Mouse (Mus musculus) forebrain, embryonic 15.5 days (tissue): ENCODE measurements around the gene Slc8b1. TPM values are rescaled to one million over a fixed set of nuclear protein-coding genes. Genes with fewer than 3 reads are reported as not detected.

Source experiments
- ATAC-seq: fragments of 200-750 bp; cut with Nextera tagmentation; replicated peaks from 2 replicates; pipeline ENCODE4 v1.8.0; 2017; ENCODE audit warnings: mild to moderate bottlenecking, moderate TSS enrichment, moderate library complexity
- H3K27ac ChIP-seq: fragments of 300-500 bp; sonication (generic); replicated peaks from 2 replicates; pipeline ENCODE4 v1.5.1; 2015; ENCODE audit warnings: mild to moderate bottlenecking, inconsistent platforms
- H3K27me3 ChIP-seq: fragments of 300-500 bp; sonication (generic); 2 replicates; pipeline ENCODE4 v1.6.1; 2015; ENCODE audit warnings: inconsistent platforms
- H3K36me3 ChIP-seq: fragments of 300-500 bp; sonication (generic); 2 replicates; pipeline ENCODE4 v1.6.1; 2015; ENCODE audit warnings: mild to moderate bottlenecking, inconsistent platforms
- H3K4me1 ChIP-seq: fragments of 300-500 bp; sonication (generic); 2 replicates; pipeline ENCODE4 v1.6.1; 2015; ENCODE audit warnings: inconsistent platforms
- H3K4me2 ChIP-seq: fragments of 300-500 bp; sonication (generic); replicated peaks from 2 replicates; pipeline ENCODE4 v1.6.1; 2015; ENCODE audit warnings: mild to moderate bottlenecking, inconsistent platforms
- H3K4me3 ChIP-seq: fragments of 300-500 bp; sonication (generic); 2 replicates; pipeline ENCODE4 v1.5.1; 2015; ENCODE audit warnings: mild to moderate bottlenecking, inconsistent platforms
- H3K9ac ChIP-seq: fragments of 300-500 bp; sonication (generic); replicated peaks from 2 replicates; pipeline ENCODE4 v1.6.1; 2015; ENCODE audit warnings: mild to moderate bottlenecking, inconsistent platforms
- H3K9me3 ChIP-seq: fragments of 300-500 bp; sonication (generic); 2 replicates; pipeline ENCODE4 v1.6.1; 2016; ENCODE audit warnings: inconsistent platforms
- WGBS: fragments of 180-500 bp; shearing (Covaris S2); methylation state at CpG from one replicate; pipeline ENCODE4 v1.1.7; 2015; ENCODE audit warnings: mixed read lengths; 5-methylcytosine and 5-hydroxymethylcytosine counted together
- polyA plus RNA-seq: library from polyadenylated mRNA; unstranded; fragments of >200 nt; fragmentation: Nextera tagmentation; extraction: Ambion mirVana; gene quantifications from 2 replicates; pipeline ENCODE4 v1.2.1, GENCODE M21; 2015

The Slc8b1 gene
- polyA plus RNA-seq, 1 experiment from 2014 or later, result 2.4 TPM

DNA sequence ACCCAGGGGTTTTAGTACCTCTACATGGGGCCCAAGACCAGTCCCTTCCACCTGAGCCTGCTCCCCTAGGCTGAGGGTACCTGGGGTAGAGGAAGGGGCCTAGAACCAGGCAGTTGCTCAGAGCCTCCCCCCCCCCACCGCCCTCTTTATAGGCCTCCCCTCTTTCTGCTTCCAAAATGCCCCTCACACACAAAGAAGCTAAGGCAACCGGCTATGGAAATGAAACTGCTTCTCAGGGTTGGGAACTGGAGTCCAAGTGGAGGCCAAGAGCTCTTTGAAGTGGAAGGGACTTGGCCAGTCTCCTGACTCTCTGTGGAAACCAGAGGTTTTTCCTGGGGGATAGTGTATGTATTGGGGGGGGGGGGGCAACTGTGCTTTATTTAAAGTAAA lies 23.7 kb downstream of the Slc8b1 start:
- H3K4me3 ChIP-seq, result no peak overlapping the region
- ATAC-seq, result peak; percentile 35; the same call in 1 of the 2 replicates
- H3K27me3 ChIP-seq, result no peaks in the 10 kb centered on the region
- peaks cover 25% of the 10 kb centered on the region for H3K4me1 ChIP-seq
- no peaks in the 10 kb centered on the region for H3K9me3 ChIP-seq
- H3K4me2 ChIP-seq, result no peak overlapping the region
- peak overlapping the region; percentile 73 for H3K27ac ChIP-seq
- no peak overlapping the region for H3K9ac ChIP-seq
- WGBS, result 27% methylated on average over 2 of the region's 2 CpGs
- peaks cover 8% of the 10 kb centered on the region for H3K36me3 ChIP-seq

DNA sequence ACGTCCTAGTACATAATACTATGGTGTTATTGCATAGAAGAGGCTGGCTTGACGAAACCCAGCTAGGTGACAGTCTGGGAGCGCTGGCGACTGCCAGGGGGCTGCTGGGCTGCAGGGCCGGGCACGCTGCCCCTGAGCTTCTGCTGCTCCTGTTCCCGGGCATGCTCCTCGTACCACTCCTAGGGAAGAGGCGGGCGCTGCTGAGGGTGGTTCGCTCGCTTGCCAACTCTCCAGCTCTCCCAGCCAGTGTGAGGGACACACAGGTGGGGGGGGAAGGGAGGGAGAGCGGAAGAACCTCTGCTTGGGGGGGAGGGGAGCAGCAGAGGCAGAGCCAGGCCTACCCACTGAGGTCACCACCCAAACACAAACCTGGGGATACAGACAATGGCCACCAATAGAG lies 25.1 kb downstream of the Slc8b1 start:
- H3K9ac ChIP-seq, result no peak overlapping the region
- no peaks in the 10 kb centered on the region for H3K9me3 ChIP-seq
- peak overlapping the region; percentile 42 for H3K27ac ChIP-seq
- 48% methylated on average over 13 of the region's 13 CpGs for WGBS
- ATAC-seq, result peak; percentile 41; the same call in 1 of the 2 replicates
- peaks cover 11% of the 10 kb centered on the region for H3K36me3 ChIP-seq
- no peak overlapping the region for H3K4me2 ChIP-seq
- no peaks in the 10 kb centered on the region for H3K27me3 ChIP-seq
- no peak overlapping the region for H3K4me3 ChIP-seq
- peaks cover 25% of the 10 kb centered on the region for H3K4me1 ChIP-seq

- H3K4me1 ChIP-seq, result peaks cover 25% of the 10 kb centered on the region
- WGBS, result 59% methylated on average over 5 of the region's 5 CpGs
- ATAC-seq, result no peak
- no peaks in the 10 kb centered on the region for H3K9me3 ChIP-seq
- no peak overlapping the region for H3K9ac ChIP-seq
- no peak overlapping the region for H3K4me3 ChIP-seq
- peaks cover 11% of the 10 kb centered on the region for H3K36me3 ChIP-seq
- H3K27me3 ChIP-seq, result no peaks in the 10 kb centered on the region
- peak overlapping the region; percentile 42 for H3K27ac ChIP-seq
- no peak overlapping the region for H3K4me2 ChIP-seq
Measured at GRCm38 (mm10) chr5:120536632-120537031, 25.7 kb downstream of the Slc8b1 start.

GRCm38 (mm10) chr5:120548236-120548850 lies 37.4 kb downstream of the Slc8b1 start:
- no peak overlapping the region for H3K4me3 ChIP-seq
- H3K36me3 ChIP-seq, result peaks cover 11% of the 10 kb centered on the region
- H3K27ac ChIP-seq, result no peak overlapping the region
- H3K9ac ChIP-seq, result no peak overlapping the region
- no peaks in the 10 kb centered on the region for H3K4me1 ChIP-seq
- 82% methylated on average over 11 of the region's 11 CpGs for WGBS
- no peak for ATAC-seq
- no peaks in the 10 kb centered on the region for H3K9me3 ChIP-seq
- H3K4me2 ChIP-seq, result no peak overlapping the region
- no peaks in the 10 kb centered on the region for H3K27me3 ChIP-seq

DNA sequence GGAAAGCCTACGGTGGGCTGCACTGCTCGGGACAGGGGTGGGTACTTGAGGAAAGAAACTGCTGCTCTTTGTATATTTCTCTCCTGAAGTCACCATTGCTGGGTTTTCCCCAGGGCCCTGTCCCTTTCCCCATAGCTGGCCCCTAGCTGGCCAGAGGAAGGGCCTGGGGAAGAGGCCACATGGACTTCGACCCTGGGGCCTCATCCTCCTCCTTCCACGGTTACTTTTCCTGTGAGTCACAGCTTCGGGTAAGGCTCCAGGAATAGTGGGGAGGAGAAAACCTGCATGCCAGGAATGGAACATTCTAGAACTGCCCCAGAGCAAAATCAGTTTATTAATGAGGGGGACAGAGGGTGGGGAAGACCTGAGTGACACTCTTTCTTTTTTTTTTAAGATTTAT lies 39.2 kb downstream of the Slc8b1 start:
- no peaks in the 10 kb centered on the region for H3K9me3 ChIP-seq
- no peak overlapping the region for H3K9ac ChIP-seq
- H3K36me3 ChIP-seq, result peaks cover 19% of the 10 kb centered on the region
- H3K4me2 ChIP-seq, result no peak overlapping the region
- no peak overlapping the region for H3K27ac ChIP-seq
- H3K4me1 ChIP-seq, result no peaks in the 10 kb centered on the region
- H3K27me3 ChIP-seq, result no peaks in the 10 kb centered on the region
- ATAC-seq, result no peak
- WGBS, result 95% methylated on average over 5 of the region's 5 CpGs
- H3K4me3 ChIP-seq, result no peak overlapping the region

- no peak overlapping the region for H3K27ac ChIP-seq
- no peak for ATAC-seq
- WGBS, result 94% methylated on average over 5 of the region's 5 CpGs
Measured at GRCm38 (mm10) chr5:120550673-120551072, 39.7 kb downstream of the Slc8b1 start.

DNA sequence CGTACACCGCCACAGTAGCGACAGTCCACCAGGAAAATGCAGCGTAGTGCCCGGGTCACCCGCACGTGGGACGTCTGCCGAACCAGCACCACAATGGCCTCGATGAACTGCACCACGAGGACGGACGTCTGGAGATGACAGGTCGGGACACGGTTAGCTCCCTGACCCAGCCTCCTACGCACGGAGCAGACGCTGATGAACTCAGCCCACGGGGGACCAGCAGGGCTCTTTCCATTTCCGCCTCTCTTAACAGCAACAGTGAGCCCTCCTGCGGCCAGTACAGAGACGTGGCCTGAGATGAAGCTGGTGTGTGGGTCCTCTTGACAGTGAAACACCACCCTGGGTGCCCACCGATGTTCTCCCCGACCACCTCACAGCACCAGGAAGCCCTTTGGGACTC lies 44.9 kb downstream of the Slc8b1 start:
- ATAC-seq, result no peak
- Histone ChIP-seq H3K9me3 (no peaks in the 10 kb centered on the region), H3K4me3 (no peak overlapping the region), H3K27me3 (no peaks in the 10 kb centered on the region), H3K4me1 (peaks cover 9% of the 10 kb centered on the region), H3K27ac (no peak overlapping the region), H3K4me2 (no peak overlapping the region), H3K36me3 (peaks cover 25% of the 10 kb centered on the region), H3K9ac (no peak overlapping the region)
- WGBS, result 89% methylated on average over 24 of the region's 24 CpGs

More at GRCm38 (mm10) chr5:120550673-120551072, 39.7 kb downstream of the Slc8b1 start:
- no peak overlapping the region for H3K9ac ChIP-seq
- no peaks in the 10 kb centered on the region for H3K9me3 ChIP-seq
- no peaks in the 10 kb centered on the region for H3K4me1 ChIP-seq
- H3K4me2 ChIP-seq, result no peak overlapping the region
- H3K27me3 ChIP-seq, result no peaks in the 10 kb centered on the region
- no peak overlapping the region for H3K4me3 ChIP-seq
- H3K36me3 ChIP-seq, result peaks cover 22% of the 10 kb centered on the region

- peaks cover 21% of the 10 kb centered on the region for H3K36me3 ChIP-seq
- ATAC-seq, result no peak
- H3K4me3 ChIP-seq, result no peak overlapping the region
- no peak overlapping the region for H3K27ac ChIP-seq
- H3K27me3 ChIP-seq, result no peaks in the 10 kb centered on the region
- H3K4me1 ChIP-seq, result peaks cover 15% of the 10 kb centered on the region
- 72% methylated on average over 8 of the region's 8 CpGs for WGBS
- H3K9ac ChIP-seq, result no peak overlapping the region
- no peaks in the 10 kb centered on the region for H3K9me3 ChIP-seq
- no peak overlapping the region for H3K4me2 ChIP-seq
Measured at GRCm38 (mm10) chr5:120558041-120558440, 47.1 kb downstream of the Slc8b1 start.

GRCm38 (mm10) chr5:120558762-120559161 lies 47.8 kb downstream of the Slc8b1 start:
- no peak overlapping the region for H3K9ac ChIP-seq
- no peaks in the 10 kb centered on the region for H3K27me3 ChIP-seq
- no peaks in the 10 kb centered on the region for H3K9me3 ChIP-seq
- no peak for ATAC-seq
- H3K4me3 ChIP-seq, result no peak overlapping the region
- no peak overlapping the region for H3K4me2 ChIP-seq
- H3K27ac ChIP-seq, result no peak overlapping the region
- H3K4me1 ChIP-seq, result peaks cover 22% of the 10 kb centered on the region
- WGBS, result 80% methylated on average over 14 of the region's 14 CpGs
- H3K36me3 ChIP-seq, result peaks cover 14% of the 10 kb centered on the region

- no peak overlapping the region for H3K9ac ChIP-seq
- H3K4me2 ChIP-seq, result no peak overlapping the region
- H3K36me3 ChIP-seq, result peaks cover 9% of the 10 kb centered on the region; the same call in 1 of the 2 replicates
- H3K27me3 ChIP-seq, result no peaks in the 10 kb centered on the region
- no peak overlapping the region for H3K27ac ChIP-seq
- WGBS, result 75% methylated on average over 9 of the region's 9 CpGs
- no peak for ATAC-seq
- H3K4me1 ChIP-seq, result peaks cover 28% of the 10 kb centered on the region
- no peak overlapping the region for H3K4me3 ChIP-seq
- no peaks in the 10 kb centered on the region for H3K9me3 ChIP-seq
Measured at GRCm38 (mm10) chr5:120560129-120560615, 49.2 kb downstream of the Slc8b1 start.

DNA sequence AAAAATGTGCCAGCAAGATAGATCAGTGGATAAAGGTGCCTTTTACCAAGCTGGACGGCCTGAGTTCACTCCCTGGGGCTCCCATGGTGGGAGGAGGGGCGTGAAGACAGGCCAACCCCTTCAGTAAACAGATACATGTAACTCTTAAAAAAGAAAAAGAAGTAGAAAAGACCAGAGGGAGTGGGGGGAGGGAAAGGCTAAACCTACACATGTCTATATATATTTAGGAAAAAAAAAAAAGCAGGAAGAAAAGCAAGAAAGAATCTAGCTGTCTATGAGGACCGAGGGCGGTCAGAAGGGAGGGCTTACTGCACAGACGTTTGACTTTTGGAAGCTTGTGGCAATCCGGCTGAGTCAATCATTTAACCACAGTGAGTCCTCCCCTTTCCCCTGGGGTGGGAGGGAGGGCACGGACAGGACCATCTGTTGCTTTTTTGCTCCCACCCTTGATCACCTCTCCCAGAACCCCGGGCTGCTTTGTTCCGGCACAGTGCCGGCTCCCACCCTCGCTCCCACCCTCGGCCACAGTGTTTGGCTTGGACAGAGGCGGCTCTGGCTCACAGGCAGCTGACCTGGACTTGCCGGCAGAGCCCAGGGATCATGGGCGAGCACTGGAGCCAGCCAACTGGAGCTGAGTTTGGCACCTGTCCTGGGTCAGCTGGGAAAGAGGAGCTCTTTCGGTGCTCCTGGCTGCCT lies 49.8 kb downstream of the Slc8b1 start:
- Histone ChIP-seq H3K4me2 (no peak overlapping the region), H3K36me3 (peaks cover 6% of the 10 kb centered on the region; the same call in 1 of the 2 replicates), H3K4me1 (peaks cover 34% of the 10 kb centered on the region), H3K27me3 (no peaks in the 10 kb centered on the region), H3K4me3 (no peak overlapping the region), H3K9me3 (no peaks in the 10 kb centered on the region), H3K27ac (peak overlapping the region; percentile 14; the same call in 1 of the 2 replicates), H3K9ac (no peak overlapping the region)
- ATAC-seq, result no peak
- WGBS, result 18% methylated on average over 16 of the region's 16 CpGs
